Comparison of ENCODE assay signal across 8 mouse cellular contexts in genomic region chr1:153741551-153742316, GRCm38 (mm10). TPM values are rescaled to one million over a fixed set of nuclear protein-coding genes. Genes with fewer than 3 reads are reported as not detected.
DNase-seq lines count a peak whose midpoint lies in the region; ATAC-seq lines count a peak whose summit lies in the region.
"Had no signal": no experiment of that assay in that cellular context is flagged by ENCODE, and none has a peak within 500 bp of the region (broad histone marks: within the 10 kb centered on the region; RNA-seq: fewer than 3 reads in every experiment).

No protein-coding gene starts in this region.

- peaks cover 16% of the 10 kb centered on the region for H3K36me3 ChIP-seq in forebrain, embryonic 14.5 days (ENCODE audit: control insufficient read depth, insufficient read depth, low read length)
- 0 out of 2 replicates have a peak, but pooled peaks cover 5% of the 10 kb centered on the region for H3K36me3 ChIP-seq in limb, embryonic 10.5 days
- H3K36me3 ChIP-seq in stomach, embryonic 16.5 days (ENCODE audit: control insufficient read depth, insufficient read depth, low read length), result no peaks in the 10 kb centered on the region
- H3K36me3 ChIP-seq: lung, embryonic 15.5 days had no signal

- H3K27me3 ChIP-seq in forebrain, embryonic 14.5 days (replicated peaks; ENCODE audit: control insufficient read depth, insufficient read depth, low read length), result no peaks in the 10 kb centered on the region
- peaks cover 61% of the 10 kb centered on the region for H3K27me3 ChIP-seq in limb, embryonic 10.5 days (ENCODE audit: low read depth, poor library complexity, severe bottlenecking)
- peaks cover 30% of the 10 kb centered on the region for H3K27me3 ChIP-seq in stomach, embryonic 16.5 days (ENCODE audit: control insufficient read depth, insufficient read depth, low read length)

- peak overlapping the region; percentile 50 for H3K4me3 ChIP-seq in forebrain, embryonic 14.5 days (ENCODE audit: low read depth, low read length)
- peak overlapping the region; percentile 53; the same call in 1 of the 2 replicates for H3K4me3 ChIP-seq in limb, embryonic 10.5 days
- peak overlapping the region; percentile 0; the same call in 1 of the 2 replicates for H3K4me3 ChIP-seq in stomach, embryonic 16.5 days (replicated peaks; ENCODE audit: low read length)

- H3K4me2 ChIP-seq in forebrain, embryonic 14.5 days (ENCODE audit: low read length), result peak overlapping the region; percentile 74
- 0 out of 2 replicates have a peak overlapping the region, but pooled peaks have one; percentile 71 for H3K4me2 ChIP-seq in stomach, embryonic 16.5 days (ENCODE audit: low read depth, low read length)

- peaks cover 19% of the 10 kb centered on the region for H3K4me1 ChIP-seq in forebrain, embryonic 14.5 days (ENCODE audit: control insufficient read depth, insufficient read depth, low read length)
- H3K4me1 ChIP-seq in limb, embryonic 10.5 days, result peaks cover 31% of the 10 kb centered on the region
- H3K4me1 ChIP-seq in stomach, embryonic 16.5 days (ENCODE audit: control insufficient read depth, insufficient read depth, low read length), result peaks cover 5% of the 10 kb centered on the region; the same call in 1 of the 2 replicates

- DNase-seq in retina, embryonic 14.5 days (ENCODE audit: low spot score), result peak; percentile 34
- no peak for DNase-seq in retina, postnatal 1 day
- DNase-seq in forebrain, embryonic 14.5 days (ENCODE audit: low spot score), result peak; percentile 46
- DNase-seq in limb, embryonic 10.5 days (ENCODE audit: low spot score), result no peak
- DNase-seq in thymus, postnatal 36 days, result no peak
- no peak for DNase-seq in adrenal gland, adult 18-20 months (ENCODE audit: low spot score in 2 of 2)

- no peaks in the 10 kb centered on the region for H3K9me3 ChIP-seq in forebrain, embryonic 14.5 days (replicated peaks; ENCODE audit: control insufficient read depth, low read length)
- H3K9me3 ChIP-seq in limb, embryonic 10.5 days (replicated peaks), result no peaks in the 10 kb centered on the region
- no peaks in the 10 kb centered on the region for H3K9me3 ChIP-seq in stomach, embryonic 16.5 days (replicated peaks; ENCODE audit: control insufficient read depth, low read length)
- H3K9me3 ChIP-seq: lung, embryonic 15.5 days had no signal

- ATAC-seq in forebrain, embryonic 14.5 days, result no peak
- no peak for ATAC-seq in stomach, embryonic 16.5 days (ENCODE audit: insufficient read depth, low FRiP score)

- no peak overlapping the region for H3K27ac ChIP-seq in forebrain, embryonic 14.5 days (ENCODE audit: low read depth, low read length)
- H3K27ac ChIP-seq in limb, embryonic 10.5 days, result no peak overlapping the region
- no peak overlapping the region for H3K27ac ChIP-seq in stomach, embryonic 16.5 days (ENCODE audit: low read length)
- H3K27ac ChIP-seq: lung, embryonic 15.5 days had no signal

- peak overlapping the region; percentile 70 for H3K9ac ChIP-seq in forebrain, embryonic 14.5 days (ENCODE audit: low read length)
- H3K9ac ChIP-seq in stomach, embryonic 16.5 days (ENCODE audit: low read length), result no peak overlapping the region
- H3K9ac ChIP-seq: lung, embryonic 15.5 days had no signal

- WGBS in forebrain, embryonic 14.5 days, result 61% methylated on average over 18 of the region's 18 CpGs
- WGBS in limb, embryonic 10.5 days, result 76% methylated on average over 18 of the region's 18 CpGs
- WGBS in stomach, embryonic 16.5 days, result 67% methylated on average over 18 of the region's 18 CpGs

RNA-seq across cellular contexts. Expression of gene Rgs16, which starts 1.6 kb away (rescaled TPM):
- polyA plus RNA-seq in forebrain, embryonic 14.5 days (2014; fragmentation: Nextera tagmentation; extraction: Ambion mirVana), result 20.0 and 22.9 TPM in 2 replicates
- polyA plus RNA-seq in limb, embryonic 10.5 days (2016; fragmentation: Nextera tagmentation; extraction: Ambion mirVana), result 3.1 and 6.0 TPM in 2 replicates
- polyA plus RNA-seq in stomach, embryonic 16.5 days (2015; fragmentation: Nextera tagmentation; extraction: Ambion mirVana), result 4.3 and 5.0 TPM in 2 replicates
- total RNA-seq in adrenal gland, adult 18-20 months (2021), result 1 to 10 TPM; 1.3 to 6.1 TPM

RNA-seq across cellular contexts. Expression of gene Rnasel, which starts 7.5 kb away (rescaled TPM):
- 29.9 and 37.3 TPM in 2 replicates for polyA plus RNA-seq in forebrain, embryonic 14.5 days (2014; fragmentation: Nextera tagmentation; extraction: Ambion mirVana)
- polyA plus RNA-seq in limb, embryonic 10.5 days (2016; fragmentation: Nextera tagmentation; extraction: Ambion mirVana), result 4.0 and 8.2 TPM in 2 replicates
- 13.7 TPM in 2 replicates for polyA plus RNA-seq in stomach, embryonic 16.5 days (2015; fragmentation: Nextera tagmentation; extraction: Ambion mirVana)
- 1 to 10 TPM; 7.1 to 9.0 TPM for total RNA-seq in adrenal gland, adult 18-20 months (2021)

Comparison
In these comparisons a context has a peak if more than half of its experiments do, and no peak if none do; other contexts are left out.
1. DNase-seq: peak in retina, embryonic 14.5 days (single experiment) and forebrain, embryonic 14.5 days (single experiment); none in retina, postnatal 1 day (single experiment), limb, embryonic 10.5 days (single experiment), thymus, postnatal 36 days (0 of 2) and adrenal gland, adult 18-20 months (0 of 2).
2. H3K4me3 ChIP-seq: peak in every context shown above with its lines; median percentile 53 in limb, embryonic 10.5 days; 50 in forebrain, embryonic 14.5 days; 0 in stomach, embryonic 16.5 days.